Mouse (Mus musculus): ENCODE data around the gene Pla2g4a.

Pla2g4a gene

GRCm38 (mm10) chr1:149960734-149961424, at the start of gene Pla2g4a:
Gene Pla2g4a (minus strand): TSS chr1:149961290.
- DNase-seq (ENCODE audit: extremely low spot score, low read depth, low spot score), result no peak

GRCm38 (mm10) chr1:150010629-150010979, 49.5 kb upstream of the Pla2g4a start:
- DNase-seq (ENCODE audit: extremely low spot score, low read depth, low spot score), result no peak

- DNase-seq (ENCODE audit: extremely low spot score, low read depth, low spot score), result no peak
These were observed 49.0 kb upstream of the Pla2g4a start for GRCm38 (mm10) chr1:150009968-150010628.

GRCm38 (mm10) chr1:150009134-150009533, 48.0 kb upstream of the Pla2g4a start:
- DNase-seq (ENCODE audit: extremely low spot score, low read depth, low spot score), result no peak

GRCm38 (mm10) chr1:149975626-149976025, 14.5 kb upstream of the Pla2g4a start:
- DNase-seq (ENCODE audit: extremely low spot score, low read depth, low spot score), result no peak

GRCm38 (mm10) chr1:149965826-149966225, 4.7 kb upstream of the Pla2g4a start:
- DNase-seq (ENCODE audit: extremely low spot score, low read depth, low spot score), result no peak

- no peak for DNase-seq (ENCODE audit: extremely low spot score, low read depth, low spot score)
These were observed 574 bp upstream of the Pla2g4a start for GRCm38 (mm10) chr1:149961425-149962303.

- no peak for DNase-seq (ENCODE audit: extremely low spot score, low read depth, low spot score)
These were observed 839 bp downstream of the Pla2g4a start for GRCm38 (mm10) chr1:149960251-149960650.

GRCm38 (mm10) chr1:149959069-149959468, 2.0 kb downstream of the Pla2g4a start:
- DNase-seq (ENCODE audit: extremely low spot score, low read depth, low spot score), result no peak

GRCm38 (mm10) chr1:149955482-149955881, 5.6 kb downstream of the Pla2g4a start:
- DNase-seq (ENCODE audit: extremely low spot score, low read depth, low spot score), result no peak

- no peak for DNase-seq (ENCODE audit: extremely low spot score, low read depth, low spot score)
These were observed 7.1 kb downstream of the Pla2g4a start for GRCm38 (mm10) chr1:149954026-149954425.

GRCm38 (mm10) chr1:149952050-149952449, 9.0 kb downstream of the Pla2g4a start:
- DNase-seq (ENCODE audit: extremely low spot score, low read depth, low spot score), result no peak

GRCm38 (mm10) chr1:149950656-149951055, 10.4 kb downstream of the Pla2g4a start:
- no peak for DNase-seq (ENCODE audit: extremely low spot score, low read depth, low spot score)

GRCm38 (mm10) chr1:149950254-149950653, 10.8 kb downstream of the Pla2g4a start:
- no peak for DNase-seq (ENCODE audit: extremely low spot score, low read depth, low spot score)

- DNase-seq (ENCODE audit: extremely low spot score, low read depth, low spot score), result no peak
These were observed 11.8 kb downstream of the Pla2g4a start for GRCm38 (mm10) chr1:149949334-149949733.

- no peak for DNase-seq (ENCODE audit: extremely low spot score, low read depth, low spot score)
These were observed 12.8 kb downstream of the Pla2g4a start for GRCm38 (mm10) chr1:149948066-149948825.

GRCm38 (mm10) chr1:149946993-149947392, 14.1 kb downstream of the Pla2g4a start:
- no peak for DNase-seq (ENCODE audit: extremely low spot score, low read depth, low spot score)

- DNase-seq (ENCODE audit: extremely low spot score, low read depth, low spot score), result no peak
These were observed 14.7 kb downstream of the Pla2g4a start for GRCm38 (mm10) chr1:149946432-149946831.

- no peak for DNase-seq (ENCODE audit: extremely low spot score, low read depth, low spot score)
These were observed 17.5 kb downstream of the Pla2g4a start for GRCm38 (mm10) chr1:149943611-149944010.

GRCm38 (mm10) chr1:149940301-149940700, 20.8 kb downstream of the Pla2g4a start:
- no peak for DNase-seq (ENCODE audit: extremely low spot score, low read depth, low spot score)

All from hindlimb bud, embryonic 11.5 days (tissue).